Mouse (Mus musculus) skeletal muscle tissue, adult 2 months (tissue): ENCODE results near the gene Klhdc7b.
A peak's percentile ranks its signal among the peaks of the same experiment; 100 is the strongest.

Experiments used
- DNase-seq: peaks from one replicate; pipeline ENCODE4 v3.0.0-alpha.2; 2012; ENCODE audit warnings: low read depth, low spot score

The Klhdc7b gene

DNA sequence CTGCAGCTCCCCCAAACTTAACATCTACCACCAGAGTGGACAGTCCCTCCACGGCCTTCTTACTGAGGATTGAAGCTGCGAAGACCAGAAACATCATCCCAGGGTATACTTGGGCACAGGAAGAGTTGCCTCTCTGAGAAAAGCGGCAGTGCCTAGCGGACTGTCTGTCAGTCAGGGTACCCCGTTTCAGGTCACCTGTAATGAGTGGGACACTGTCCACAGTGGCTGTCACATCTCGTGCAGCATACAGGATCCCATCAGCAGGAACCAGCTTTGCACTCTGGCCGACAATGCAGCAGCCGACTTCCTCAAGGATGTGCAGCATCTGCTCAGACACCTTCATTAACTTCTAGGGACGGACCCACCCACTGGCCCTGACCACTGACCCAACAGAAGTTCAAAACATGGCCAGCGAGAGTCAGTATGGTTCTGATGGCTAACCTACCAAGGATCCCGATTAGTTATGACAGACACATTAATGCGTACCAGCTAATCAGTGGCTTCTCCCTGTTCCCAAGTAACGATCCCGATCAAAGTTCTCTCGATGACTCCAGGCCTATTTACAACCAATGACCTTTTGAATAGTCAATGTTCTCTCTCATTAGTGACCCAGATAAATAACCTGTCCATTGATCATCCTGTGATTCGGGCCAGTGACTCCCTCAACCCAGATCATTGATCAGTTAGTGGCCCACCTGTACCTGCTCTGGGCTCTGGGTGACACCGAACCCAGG lies 9.7 kb upstream of the Klhdc7b start:
- no peak for DNase-seq

DNA sequence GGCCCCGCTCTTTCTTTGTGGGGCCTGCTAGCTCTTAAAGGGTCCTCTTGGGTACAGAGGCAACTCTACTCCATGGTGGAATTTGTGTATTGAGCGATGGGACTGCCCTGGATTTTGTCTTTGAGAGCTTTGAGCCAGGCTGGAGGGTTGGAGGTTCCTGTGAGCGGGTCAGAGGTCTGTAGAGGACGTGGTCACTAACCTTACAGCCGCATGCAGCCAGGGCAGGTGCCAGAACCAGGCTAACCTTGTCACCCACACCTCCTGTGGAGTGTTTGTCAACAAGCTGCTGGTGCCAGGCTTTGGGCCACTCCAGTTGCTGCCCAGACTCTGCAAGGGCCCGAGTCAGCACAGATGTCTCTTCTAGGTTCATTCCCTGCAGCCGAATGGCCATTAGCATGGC lies 8.7 kb upstream of the Klhdc7b start:
- no peak for DNase-seq

DNA sequence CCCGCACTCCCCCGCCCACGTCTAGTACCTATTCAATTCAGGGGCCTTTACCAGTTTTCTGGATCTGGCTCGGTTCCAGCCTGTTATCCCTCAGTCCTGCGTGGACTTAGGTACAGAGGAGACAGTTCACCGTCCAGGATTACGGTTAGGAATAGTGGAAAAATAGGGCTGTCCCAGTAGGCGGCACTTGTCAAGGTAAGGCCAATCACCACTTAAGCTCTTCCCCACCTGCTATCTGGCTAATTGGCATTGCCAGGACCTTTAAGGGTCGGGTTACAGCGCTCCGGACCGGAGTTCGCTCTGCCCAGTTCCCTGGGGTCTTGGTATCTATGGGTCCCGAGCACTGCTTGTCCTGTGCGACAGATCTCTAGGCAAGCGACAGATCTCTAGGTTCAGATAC lies 7.8 kb upstream of the Klhdc7b start, which contains the start of gene Tymp:
Gene Tymp, minus strand, starts transcription at position 83 of the 400 bp plus-strand sequence.
- no peak for DNase-seq

DNA sequence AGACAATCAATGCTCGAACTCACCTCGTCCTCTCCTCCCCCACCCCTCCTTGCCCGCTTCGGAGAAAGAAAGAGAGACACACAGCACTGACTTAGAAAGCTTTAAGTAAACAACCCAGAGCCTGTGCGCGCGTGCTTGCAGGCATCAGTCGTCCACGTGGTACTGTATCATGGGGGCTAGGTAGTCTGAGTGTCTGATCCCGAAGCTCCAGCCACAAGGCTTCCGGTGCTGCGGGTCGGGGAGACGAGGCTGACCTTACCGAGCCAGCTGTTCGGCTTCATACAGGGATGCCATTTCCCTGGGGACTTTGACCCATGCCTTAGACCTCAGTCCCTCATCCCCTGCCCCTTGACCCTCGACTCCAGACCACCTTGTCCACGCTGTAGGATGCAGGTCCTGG lies 7.4 kb upstream of the Klhdc7b start:
- no peak for DNase-seq

DNA sequence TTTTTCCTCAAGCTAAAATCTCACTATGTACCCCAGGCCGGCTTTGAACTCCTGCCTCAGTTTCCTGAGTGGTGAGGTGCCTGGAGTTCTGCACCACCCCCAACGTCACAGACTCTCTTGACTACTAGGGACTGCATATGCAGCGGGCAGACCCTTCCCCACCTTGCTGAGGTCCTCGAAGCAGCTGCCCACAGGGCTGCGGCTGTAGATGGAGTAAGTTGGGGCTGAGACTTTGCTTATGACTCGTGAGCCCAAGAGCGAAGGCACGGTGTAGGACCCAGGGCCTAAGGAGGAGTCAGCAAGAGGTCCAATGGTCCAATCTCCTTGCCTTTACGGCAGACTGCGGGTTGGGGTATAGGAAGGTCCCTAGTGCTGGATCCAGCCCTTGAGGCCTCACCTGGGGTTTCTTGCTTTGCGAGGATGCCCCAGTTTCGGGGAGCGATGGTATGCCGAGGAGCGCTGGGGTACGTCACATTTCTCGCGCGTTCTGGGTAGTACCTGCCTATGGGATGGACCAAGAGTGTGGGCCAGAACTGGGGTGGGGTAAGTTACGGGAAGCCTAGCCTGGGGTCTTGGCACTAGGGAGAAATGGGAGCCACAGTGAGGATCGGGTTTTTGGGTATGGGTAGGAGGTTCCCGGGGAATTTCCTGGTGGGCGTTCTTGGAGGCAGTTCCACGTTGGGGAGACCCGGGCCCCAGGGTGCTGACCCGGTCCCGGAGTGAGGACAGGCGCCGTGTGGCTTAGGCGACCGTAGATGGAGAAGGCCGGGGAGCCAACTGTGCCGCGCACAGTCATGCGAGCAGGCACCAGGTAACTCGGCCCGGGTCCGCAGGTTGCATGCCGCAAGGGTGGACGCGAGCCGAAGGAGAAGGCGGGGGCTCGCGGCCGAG lies 6.5 kb upstream of the Klhdc7b start:
- DNase-seq, result no peak

DNA sequence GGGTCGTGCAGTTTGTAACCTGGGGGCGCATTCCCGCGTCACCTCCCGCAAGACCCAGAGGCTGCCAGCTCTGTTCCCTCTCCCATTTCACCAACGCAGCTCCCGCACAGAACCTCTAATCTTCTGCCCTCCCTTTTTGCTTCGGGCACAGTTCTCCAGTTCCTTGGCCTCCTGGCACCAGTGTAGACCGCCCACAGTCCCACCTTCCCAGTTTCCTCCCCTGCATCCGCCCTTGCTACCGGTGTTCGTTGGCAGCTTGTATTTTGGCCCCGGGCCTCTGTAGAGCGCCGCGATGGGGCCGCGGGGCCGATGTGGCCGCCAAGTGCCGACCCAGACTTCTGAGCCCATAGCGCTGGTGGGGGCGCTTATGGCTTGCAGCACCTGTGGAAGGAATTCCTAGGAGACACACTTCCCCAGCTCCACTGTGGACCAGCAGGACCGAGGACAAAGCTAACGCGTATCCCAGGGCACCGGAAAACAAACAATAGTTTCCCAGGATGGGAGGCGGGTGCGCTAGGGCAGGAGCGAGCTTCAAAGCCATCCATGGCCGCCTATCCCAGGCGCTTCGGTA lies 5.8 kb upstream of the Klhdc7b start, which contains the start of gene Odf3b:
Gene Odf3b, minus strand, starts transcription at position 452 of the 571 bp plus-strand sequence.
- DNase-seq, result no peak

DNA sequence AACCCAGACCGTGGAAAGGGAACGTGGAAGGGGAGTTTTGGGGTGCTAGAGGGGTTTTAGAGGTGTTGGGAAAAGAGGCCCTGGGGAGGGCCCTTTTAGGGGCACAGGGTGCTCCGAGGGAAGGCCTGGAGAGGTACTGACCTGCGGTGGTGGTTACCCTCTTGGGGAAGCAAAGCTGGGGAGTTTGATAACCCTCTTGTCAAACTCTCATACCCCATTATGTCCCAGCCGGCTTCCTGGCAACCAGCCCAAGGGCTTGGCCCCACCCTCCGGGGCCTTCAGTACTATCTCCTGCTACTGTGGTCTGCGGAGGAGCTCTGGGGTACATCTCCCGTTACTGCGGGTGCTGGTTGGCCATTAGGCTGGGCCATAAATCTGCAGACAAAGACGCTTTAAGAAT lies 5.3 kb upstream of the Klhdc7b start:
- no peak for DNase-seq

DNA sequence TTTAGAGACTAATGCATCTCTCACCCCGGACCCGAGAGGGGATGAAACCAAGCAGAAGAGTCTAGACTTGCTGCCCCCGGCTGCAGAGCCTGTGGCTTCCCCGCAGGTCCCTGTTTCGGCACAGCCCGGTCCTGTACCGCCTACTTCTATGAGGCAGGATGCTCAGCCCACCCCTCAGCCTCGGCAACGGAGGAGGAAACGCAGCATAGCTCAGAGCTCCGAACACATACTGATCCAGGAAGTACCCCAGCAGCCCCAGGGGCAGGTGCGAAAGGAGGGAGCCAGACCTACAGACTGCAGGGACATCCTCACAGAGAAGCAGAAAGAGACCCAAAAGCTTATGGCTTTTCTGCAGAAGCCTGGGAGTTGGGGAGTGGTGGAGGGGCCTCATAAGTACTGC lies 2.4 kb downstream of the Klhdc7b start:
- no peak for DNase-seq

DNA sequence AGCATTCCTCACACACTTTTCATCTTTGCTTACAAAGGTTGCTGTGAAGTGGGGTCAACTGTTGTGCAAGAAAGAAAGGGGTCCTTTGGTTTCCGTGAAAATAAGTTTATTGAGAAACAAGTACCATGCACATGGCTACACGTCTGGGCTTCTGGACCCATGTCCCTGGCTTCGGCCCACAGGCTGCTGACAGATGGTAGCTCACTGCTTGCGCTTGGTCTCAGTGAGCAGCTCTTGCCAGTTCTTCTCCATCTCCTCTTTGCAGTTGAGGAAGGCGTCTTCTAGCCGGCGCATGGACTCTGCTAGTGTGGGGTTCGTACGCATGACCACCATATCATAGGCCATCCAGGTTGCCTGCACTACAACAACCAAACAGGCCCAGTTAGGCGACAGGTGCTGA lies 5.4 kb downstream of the Klhdc7b start:
- DNase-seq, result no peak

DNA sequence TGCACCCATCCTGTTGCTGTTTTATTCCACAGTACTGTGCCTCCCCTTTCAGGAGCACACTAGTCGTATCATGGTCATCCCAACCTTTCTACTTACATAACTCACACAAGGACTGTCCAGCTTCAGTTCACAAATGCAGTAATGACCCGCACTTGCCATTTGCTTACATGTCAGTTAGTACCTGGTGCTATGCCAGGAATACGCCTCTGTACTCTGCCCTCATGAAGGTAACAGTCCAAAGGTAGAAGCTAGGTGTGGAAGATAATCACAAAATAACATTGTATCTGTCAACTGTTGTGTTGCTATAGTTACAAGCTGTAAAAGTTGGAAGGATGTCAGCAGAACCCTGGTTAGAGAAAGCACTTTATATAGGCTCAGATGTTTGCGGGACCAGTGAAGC lies 12.2 kb downstream of the Klhdc7b start:
- DNase-seq, result no peak

DNA sequence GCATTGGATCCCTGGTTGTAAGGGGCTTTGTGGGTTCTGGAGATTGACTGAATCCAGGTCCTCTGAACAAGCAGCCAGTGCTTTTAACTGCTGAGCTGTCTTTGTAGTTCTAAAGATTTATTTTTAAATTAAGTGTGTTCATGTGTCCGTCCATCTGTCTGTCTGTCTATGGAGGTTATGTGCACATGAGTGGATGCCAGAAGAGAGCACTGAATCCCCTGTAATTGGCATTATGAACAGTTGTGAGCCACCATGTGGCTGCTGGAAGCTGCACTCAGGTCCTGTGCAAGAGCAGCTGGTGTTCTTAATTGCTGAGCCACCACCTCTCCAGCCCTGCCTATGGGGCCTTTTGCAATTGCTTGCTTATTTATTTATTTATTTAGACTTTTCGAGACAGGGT lies 13.4 kb downstream of the Klhdc7b start:
- no peak for DNase-seq

DNA sequence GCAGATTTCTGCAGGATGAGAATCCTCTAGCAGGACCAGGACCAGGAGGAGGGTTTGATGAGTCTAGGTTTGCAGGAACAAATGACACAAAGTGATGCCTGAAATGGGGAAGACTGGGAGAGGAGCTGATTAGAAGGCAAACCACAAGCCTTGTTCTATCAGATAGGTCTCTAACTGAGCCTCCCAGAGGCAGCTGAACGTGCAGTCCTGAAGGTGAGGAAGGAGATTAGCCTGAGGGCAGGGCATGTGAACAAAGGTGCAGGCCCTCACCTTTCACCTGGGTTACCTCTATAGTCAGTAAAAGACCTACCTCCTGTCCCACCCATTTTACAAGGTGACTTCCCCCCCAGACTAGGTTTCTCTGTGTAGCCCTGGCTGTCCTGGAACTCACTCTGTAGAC lies 15.0 kb downstream of the Klhdc7b start:
- no peak for DNase-seq

DNA sequence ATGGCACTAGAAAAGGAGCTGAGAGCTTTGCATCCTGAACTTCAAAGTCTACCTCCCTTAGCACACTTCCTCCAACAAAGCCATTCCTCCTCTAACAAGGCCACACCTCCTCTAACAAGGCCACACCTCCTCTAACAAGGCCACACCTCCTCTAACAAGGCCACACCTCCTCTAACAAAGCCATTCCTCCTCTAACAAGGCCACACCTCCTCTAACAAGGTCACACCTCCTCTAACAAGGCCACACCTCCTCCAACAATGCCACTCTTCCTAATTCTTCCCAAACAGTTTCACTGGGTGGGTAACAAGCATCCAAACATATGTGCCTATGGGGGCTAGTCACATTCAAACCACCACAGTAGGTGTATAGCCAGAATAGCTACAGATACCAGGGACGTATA lies 17.8 kb downstream of the Klhdc7b start:
- DNase-seq, result no peak

DNA sequence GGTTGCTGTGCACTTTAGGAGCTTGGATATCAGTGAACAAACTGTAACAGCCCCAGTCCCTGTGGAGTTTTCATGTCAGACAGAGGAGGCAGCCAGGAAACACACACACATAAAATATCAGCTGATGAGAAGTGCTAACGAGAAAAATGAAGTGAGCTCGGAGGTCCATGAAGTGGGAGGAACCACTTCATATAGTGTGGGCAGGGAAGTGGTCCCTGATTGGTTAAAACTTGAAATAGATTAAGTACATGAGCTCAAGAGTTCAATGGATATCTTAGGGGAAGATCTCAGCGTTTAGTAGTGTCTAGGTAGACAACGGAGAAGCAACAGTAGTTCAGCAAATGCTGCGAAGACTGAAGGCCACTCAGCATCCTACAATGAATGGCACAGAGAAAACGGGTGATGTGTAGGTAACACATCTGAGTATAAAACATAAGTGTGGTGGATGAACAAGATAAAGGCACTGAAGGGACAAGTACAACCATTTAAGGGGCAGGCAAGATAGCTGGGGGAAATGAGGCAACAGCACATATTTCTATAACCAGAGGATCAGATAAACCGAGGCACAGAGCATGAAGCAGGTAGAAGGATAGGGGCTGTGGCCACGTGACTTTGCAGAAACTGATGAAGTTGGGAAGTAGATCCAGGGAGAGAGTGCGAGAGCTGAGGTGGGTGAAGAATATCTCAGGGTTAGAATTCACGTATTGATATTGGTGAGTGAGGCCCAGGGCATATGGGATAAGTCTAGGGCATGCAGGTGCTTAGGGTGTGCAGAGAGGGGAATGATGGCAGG lies 20.3 kb downstream of the Klhdc7b start:
- DNase-seq, result no peak

DNA sequence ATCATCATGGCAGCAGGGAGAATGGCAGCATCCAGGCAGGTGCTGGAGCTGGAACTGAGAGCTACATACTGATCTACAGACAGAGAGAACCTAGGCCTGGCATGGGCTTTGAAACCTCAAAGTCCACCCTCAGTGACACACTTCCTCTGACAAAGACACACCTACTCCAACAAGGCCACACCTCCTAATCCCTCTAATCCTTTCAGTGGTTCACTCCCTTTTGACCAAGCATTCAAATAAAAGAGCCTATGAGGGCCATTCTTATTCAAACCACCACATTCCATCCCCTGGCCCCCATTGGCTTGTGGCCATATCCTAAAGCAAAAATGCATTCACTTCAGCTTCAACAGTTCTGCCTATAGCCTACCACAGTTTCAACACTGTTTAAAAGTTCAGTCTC lies 22.0 kb downstream of the Klhdc7b start:
- no peak for DNase-seq

DNA sequence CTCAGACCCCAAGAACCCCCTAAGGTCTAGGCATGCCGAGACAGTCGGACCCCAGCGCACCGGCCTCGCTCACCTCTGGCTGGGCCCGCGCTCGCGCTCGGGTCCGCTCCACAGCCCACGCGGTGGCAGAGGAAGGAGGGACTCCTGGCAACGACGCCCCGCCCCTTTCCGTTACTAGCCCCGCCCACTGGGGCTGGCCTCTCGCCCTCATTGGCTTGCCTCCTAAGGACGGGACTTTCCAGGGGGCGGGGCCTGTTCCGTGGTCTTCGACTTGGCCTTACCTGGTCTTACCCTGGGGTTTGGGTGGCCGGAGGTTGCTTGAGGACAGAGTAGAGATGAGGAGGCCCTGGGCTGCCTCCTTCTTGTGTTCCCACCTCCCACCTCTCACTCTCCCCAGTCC lies 25.4 kb downstream of the Klhdc7b start, which contains the start of gene Syce3:
Gene Syce3, minus strand, starts transcription at position 386 of the 400 bp plus-strand sequence.
- no peak for DNase-seq

DNA sequence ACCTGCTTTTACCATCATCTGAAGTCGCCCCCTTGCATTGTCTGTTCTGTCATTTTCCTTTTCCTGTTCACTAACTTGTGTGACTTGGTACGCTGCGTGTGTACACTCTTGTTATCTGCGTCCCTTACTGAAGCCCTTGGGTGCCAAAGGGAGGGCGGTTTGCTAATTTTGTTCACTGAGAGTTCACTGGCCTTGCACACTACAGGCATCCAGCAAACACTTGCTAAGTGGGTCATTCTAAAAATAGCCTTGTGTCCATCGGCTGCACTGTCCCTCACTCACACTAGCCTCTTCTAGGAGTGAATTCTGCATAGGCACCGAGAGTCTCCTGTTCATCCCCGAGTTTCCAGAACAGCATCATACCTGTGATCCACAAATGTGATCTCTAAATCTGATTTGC lies 30.6 kb downstream of the Klhdc7b start:
- peak; percentile 55 for DNase-seq

DNA sequence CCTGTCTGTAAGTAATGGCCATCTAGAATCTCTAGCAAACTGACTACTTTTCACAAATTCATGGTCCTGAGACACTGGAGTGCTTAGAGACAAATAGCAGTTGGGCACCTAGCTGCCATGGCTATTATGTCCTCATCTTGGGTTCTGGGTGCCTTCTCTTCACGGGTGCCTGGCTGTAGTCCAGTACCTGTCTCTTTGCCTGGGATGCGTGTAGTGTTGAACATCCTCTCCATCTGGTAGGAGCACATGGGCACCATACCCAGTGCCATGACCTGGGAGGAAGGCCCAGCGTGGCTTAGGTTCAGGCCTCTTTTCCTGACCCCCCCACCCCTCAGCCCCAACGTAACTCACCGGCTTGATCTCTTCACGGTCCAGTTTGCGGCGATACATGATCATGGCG lies 37.2 kb downstream of the Klhdc7b start:
- no peak for DNase-seq

DNA sequence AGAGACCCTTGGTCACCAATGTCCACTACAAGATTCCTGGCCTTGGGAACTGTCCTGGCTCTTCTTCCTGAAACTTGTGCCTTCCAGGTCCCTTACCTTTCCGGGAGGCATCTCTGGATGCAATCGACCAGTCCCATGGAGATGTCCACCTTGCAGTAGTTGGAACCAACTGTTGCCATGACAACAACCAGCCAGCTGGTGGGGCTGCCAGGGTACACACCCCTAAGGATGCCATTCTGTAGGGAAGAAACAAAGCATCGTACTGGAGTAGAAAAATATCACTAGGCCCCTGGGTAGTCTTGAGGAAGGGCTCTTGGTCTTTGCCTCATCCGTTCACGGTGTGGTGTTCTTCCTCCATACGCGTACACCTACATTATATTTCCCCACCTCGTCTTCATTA lies 39.9 kb downstream of the Klhdc7b start:
- DNase-seq, result no peak

DNA sequence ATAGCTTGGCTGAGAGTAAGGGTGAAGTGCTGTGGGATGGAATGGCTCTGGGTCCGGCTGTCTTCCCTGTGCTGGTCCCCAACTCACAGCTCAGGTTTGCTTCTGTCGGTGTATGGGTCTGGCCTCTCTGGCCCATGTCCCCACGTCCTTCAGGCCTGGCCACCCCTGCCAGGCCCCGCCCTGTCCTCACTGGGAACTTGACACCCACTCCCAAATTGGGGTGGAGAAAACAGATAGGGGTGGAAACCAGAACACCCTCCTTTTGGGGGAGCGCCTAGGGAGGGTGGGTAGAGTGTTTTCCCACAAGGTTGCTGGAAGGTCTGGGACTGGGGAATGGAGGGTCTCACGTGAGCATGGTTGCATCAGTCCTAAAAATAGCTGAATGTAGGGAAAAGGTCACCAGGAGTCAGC lies 41.0 kb downstream of the Klhdc7b start, which contains the start of gene Cpt1b:
Gene Cpt1b, minus strand, starts transcription at position 153 of the 411 bp plus-strand sequence.
- peak; percentile 89 for DNase-seq

DNA sequence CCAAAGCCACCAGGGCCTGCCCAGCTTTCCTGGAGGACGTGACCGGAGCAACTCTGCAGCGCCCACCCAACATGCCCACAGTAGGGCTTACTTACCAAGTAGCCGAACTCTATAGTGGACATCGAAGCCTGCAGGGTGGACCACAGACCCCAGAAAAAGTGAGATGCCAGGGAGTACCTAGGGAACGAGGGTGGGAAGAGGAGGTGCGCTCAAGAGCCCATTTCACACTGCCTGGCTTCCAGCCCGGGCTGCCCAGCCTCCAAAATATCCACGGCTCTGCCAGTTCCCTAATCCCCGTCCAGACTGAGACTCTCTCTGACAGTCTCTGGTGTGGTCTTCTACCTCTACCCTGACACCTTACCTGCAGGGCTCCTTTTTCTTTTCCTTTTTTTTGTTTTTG lies 42.0 kb downstream of the Klhdc7b start:
- DNase-seq, result no peak
